Mouse (Mus musculus): ENCODE results near the gene Otud7b. TPM values are rescaled to one million over a fixed set of nuclear protein-coding genes. Genes with fewer than 3 reads are reported as not detected.

Gene Otud7b
- 10 to 100 TPM; 33.3 to 33.4 TPM for total RNA-seq (2021)
- long read RNA-seq, experiment 1, full-length matches to known transcripts, result 2 of 7 reads
- long read RNA-seq, experiment 1, partial matches to known transcripts, result 0 of 7 reads
- long read RNA-seq, experiment 1, other reads (novel, unspliced or antisense), result 5 of 7 reads
- long read RNA-seq, experiment 2, full-length matches to known transcripts, result 5 of 11 reads
- long read RNA-seq, experiment 2, partial matches to known transcripts, result 1 of 11 reads
- long read RNA-seq, experiment 2, other reads (novel, unspliced or antisense), result 5 of 11 reads

GRCm38 (mm10) chr3:96104261-96105065 is at the start of gene Otud7b:
TSS of gene Otud7b (plus strand) at chr3:96104527.
- intact Hi-C loops (cut with DNase I), result no loop called here
- peak; percentile 68 to 71 for DNase-seq (ENCODE audit: extremely low spot score in 1 of 2, low spot score in 2 of 2)

DNA sequence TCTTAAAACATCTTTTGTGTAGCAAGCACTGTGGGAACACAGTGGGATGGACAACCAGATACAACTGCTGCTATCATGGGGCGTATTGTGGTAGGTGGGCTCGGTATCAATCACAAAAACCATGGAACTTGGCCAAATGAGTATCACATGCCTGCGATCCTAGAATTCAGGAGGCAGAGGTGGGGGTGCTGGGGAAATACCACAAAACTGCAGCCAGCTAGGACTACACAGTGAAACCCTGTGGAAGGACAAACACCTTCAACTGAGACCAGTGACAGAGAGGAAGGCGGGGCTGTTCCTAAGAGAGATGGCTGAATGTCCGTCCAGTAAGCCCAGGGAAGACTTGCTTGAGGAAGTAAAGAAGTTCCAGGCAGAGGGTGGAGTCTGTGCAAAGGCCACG is 49.0 kb upstream of the Otud7b start:
- intact Hi-C loops (cut with DNase I), result loop anchor here (5.0 kb wide), 1 partner anchor 207 kb away; the partner anchor contains the start of gene Hist2h4
- no peak for TF ChIP-seq CTCF (IDR thresholded peaks at IDR 0.05)
- Histone ChIP-seq H3K4me3 (no peak overlapping the region), H3K27ac (no peak overlapping the region)
- DNase-seq (ENCODE audit: extremely low spot score in 1 of 2, low spot score in 2 of 2), result peak in 1 of 2 experiments; percentile 6

More at GRCm38 (mm10) chr3:96104261-96105065, at the start of gene Otud7b:
- peak within 1 kb of the TSS; percentile 98 for H3K4me3 ChIP-seq
- peak within 1 kb of the TSS; percentile 97 for H3K27ac ChIP-seq
- no peak; the same call in 1 of the 2 replicates for TF ChIP-seq CTCF (IDR thresholded peaks at IDR 0.05)

DNA sequence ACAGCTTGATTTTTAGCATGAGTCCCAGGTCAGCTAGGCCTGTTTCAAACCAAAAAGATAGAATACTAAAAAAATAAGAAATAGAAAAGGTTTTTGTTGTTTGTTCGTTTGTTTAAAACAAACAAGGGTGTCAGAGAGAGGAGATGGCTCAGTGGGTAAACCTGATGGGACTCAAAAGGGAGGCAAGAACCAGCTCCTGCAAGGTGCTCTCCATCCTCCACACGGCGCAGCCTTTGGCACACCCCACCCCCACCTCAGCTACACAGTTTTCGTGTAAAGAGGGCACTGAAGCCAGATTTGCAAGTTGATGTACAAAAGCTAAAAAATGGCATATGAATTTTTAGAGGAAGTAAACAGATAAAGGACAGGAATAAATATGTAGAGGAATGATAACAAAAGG is 48.3 kb upstream of the Otud7b start:
- no peak for DNase-seq (ENCODE audit: extremely low spot score in 1 of 2, low spot score in 2 of 2)
- intact Hi-C loops (cut with DNase I), result loop anchor here (5.0 kb wide), 1 partner anchor 206 kb away; the partner anchor contains the start of gene Hist2h4
- no peak overlapping the region for H3K4me3 ChIP-seq
- H3K27ac ChIP-seq, result no peak overlapping the region
- TF ChIP-seq CTCF (IDR thresholded peaks at IDR 0.05), result no peak

DNA sequence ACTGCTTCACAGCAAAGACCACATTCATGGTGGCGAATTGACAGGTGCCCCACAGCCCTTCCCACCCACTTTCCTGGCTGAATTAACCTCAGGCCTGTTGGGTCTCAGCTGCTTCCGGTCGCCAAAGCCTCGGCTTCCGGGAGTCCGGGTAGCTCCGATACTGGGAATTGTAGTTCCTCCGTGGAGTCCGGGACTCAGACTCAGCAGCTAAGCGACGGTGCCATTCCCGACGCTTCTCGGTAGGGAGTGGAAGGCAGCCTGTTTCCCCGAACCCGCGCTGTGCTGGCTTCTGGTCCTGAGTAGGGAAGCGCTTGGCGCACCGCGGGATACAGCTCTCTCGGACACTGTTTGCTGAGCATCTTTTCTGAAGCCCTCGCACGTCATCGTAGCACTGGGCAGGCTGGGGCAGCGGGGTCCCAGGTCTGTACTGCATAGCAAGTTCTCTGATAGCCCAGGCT is 46.6 kb upstream of the Otud7b start:
- TF ChIP-seq CTCF (IDR thresholded peaks at IDR 0.05), result no peak
- intact Hi-C loops (cut with DNase I), result loop anchor here (5.0 kb wide), 1 partner anchor 205 kb away; the partner anchor contains the start of gene Hist2h4
- Histone ChIP-seq H3K4me3 (peak overlapping the region; percentile 76), H3K27ac (peak overlapping the region; percentile 93)
- peak; percentile 87 to 88 for DNase-seq (ENCODE audit: extremely low spot score in 1 of 2, low spot score in 2 of 2)

- no peak for TF ChIP-seq CTCF (IDR thresholded peaks at IDR 0.05)
- Histone ChIP-seq H3K27ac (peak within 1 kb of the TSS; percentile 93), H3K4me3 (peak within 1 kb of the TSS; percentile 76)
- intact Hi-C loops (cut with DNase I), result loop anchor here (5.0 kb wide), 1 partner anchor 204 kb away; the partner anchor contains the start of gene Hist2h4
- peak; percentile 72 to 73 for DNase-seq (ENCODE audit: extremely low spot score in 1 of 2, low spot score in 2 of 2)
Observed at GRCm38 (mm10) chr3:96058231-96058896, 46.0 kb upstream of the Otud7b start, which contains the start of gene Vps45. TSS of gene Vps45 (minus strand) at chr3:96058466.

DNA sequence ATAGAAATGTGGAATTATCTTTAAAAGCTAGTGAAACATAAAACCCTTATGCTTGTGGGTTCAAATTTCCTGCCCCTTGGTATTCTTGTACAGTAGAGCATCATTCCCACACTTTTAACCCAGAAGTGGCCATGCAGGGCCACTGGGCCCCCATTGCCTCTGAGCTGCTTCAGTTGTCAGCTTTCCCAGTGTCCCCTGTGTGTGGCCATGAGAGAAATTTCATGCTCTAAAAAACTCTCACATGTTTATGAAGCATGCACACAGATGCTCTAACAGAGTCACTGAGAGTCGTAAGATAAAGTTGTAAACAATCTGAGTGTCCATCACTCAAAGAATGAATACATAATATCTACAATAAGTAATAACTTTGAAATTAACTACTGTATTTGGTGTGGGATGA is 44.2 kb upstream of the Otud7b start:
- no peak for TF ChIP-seq CTCF (IDR thresholded peaks at IDR 0.05)
- DNase-seq (ENCODE audit: extremely low spot score in 1 of 2, low spot score in 2 of 2), result no peak
- intact Hi-C loops (cut with DNase I), result no loop called here
- no peak overlapping the region for H3K4me3 ChIP-seq
- H3K27ac ChIP-seq, result no peak overlapping the region

- intact Hi-C loops (cut with DNase I), result no loop called here
- no peak for DNase-seq (ENCODE audit: extremely low spot score in 1 of 2, low spot score in 2 of 2)
- no peak overlapping the region for H3K4me3 ChIP-seq
- no peak for TF ChIP-seq CTCF (IDR thresholded peaks at IDR 0.05)
- H3K27ac ChIP-seq, result no peak overlapping the region
Observed at GRCm38 (mm10) chr3:96063299-96063698, 41.0 kb upstream of the Otud7b start.

GRCm38 (mm10) chr3:96064217-96064616 is 40.1 kb upstream of the Otud7b start:
- DNase-seq (ENCODE audit: extremely low spot score in 1 of 2, low spot score in 2 of 2), result no peak
- no peak for TF ChIP-seq CTCF (IDR thresholded peaks at IDR 0.05)

GRCm38 (mm10) chr3:96065147-96065546 is 39.2 kb upstream of the Otud7b start:
- TF ChIP-seq CTCF (IDR thresholded peaks at IDR 0.05), result no peak
- DNase-seq (ENCODE audit: extremely low spot score in 1 of 2, low spot score in 2 of 2), result no peak
- intact Hi-C loops (cut with DNase I), result loop anchor here (5.0 kb wide), 1 partner anchor 152 kb away; the partner anchor contains the start of genes Bola1 and Hist2h2ab
- Histone ChIP-seq H3K27ac (no peak overlapping the region; the same call in 1 of the 2 replicates), H3K4me3 (no peak overlapping the region; the same call in 1 of the 2 replicates)

More at GRCm38 (mm10) chr3:96064217-96064616, 40.1 kb upstream of the Otud7b start:
- Histone ChIP-seq H3K4me3 (no peak overlapping the region), H3K27ac (no peak overlapping the region)
- intact Hi-C loops (cut with DNase I), result no loop called here

GRCm38 (mm10) chr3:96065754-96066375 is 38.5 kb upstream of the Otud7b start:
- peak; percentile 60 for TF ChIP-seq CTCF (IDR thresholded peaks at IDR 0.05)
- Histone ChIP-seq H3K27ac (peak overlapping the region; percentile 50; the same call in 1 of the 2 replicates), H3K4me3 (peak overlapping the region; percentile 38)
- DNase-seq (ENCODE audit: extremely low spot score in 1 of 2, low spot score in 2 of 2), result peak; percentile 64
- intact Hi-C loops (cut with DNase I), result loop anchor here (1.0 to 5.0 kb wide), 3 partner anchors 82 to 196 kb away; partner anchors contain the start of genes Bola1 and Hist2h2ab
